Mouse (Mus musculus): ENCODE measurements at regions not wholly inside any gene's neighbourhood (a gene's known extent, or its start where the extent isn't known, plus 50 kb on each side); places are given as distances from the start of the nearest gene placed in this dataset.

GRCm38 (mm10) chr4:55724286-55724685 is 192.0 kb upstream of the Klf4 start:
- TF ChIP-seq CTCF (IDR thresholded peaks at IDR 0.05; ENCODE audit: borderline replicate concordance, extremely low read depth, insufficient read depth, insufficient read length) (no peak), POLR2A (IDR thresholded peaks at IDR 0.05; ENCODE audit: borderline replicate concordance, extremely low read depth, insufficient read depth, insufficient read length, poor library complexity, severe bottlenecking) (no peak)

Data from brain, embryonic 14.5 days (tissue).